Mouse (Mus musculus) gastrocnemius, postnatal 14 days (tissue): ENCODE measurements at regions not wholly inside any gene's neighbourhood (a gene's known extent, or its start where the extent isn't known, plus 50 kb on each side); places are given as distances from the start of the nearest gene placed in this dataset.

Source experiments
- DNase-seq: peaks from one replicate; pipeline ENCODE4 v3.0.0; 2021; ENCODE audit warnings: mixed read lengths
- intact Hi-C: fragments of 180-260 bp; cut with DNase I; formaldehyde crosslinking; loops from one replicate; pipeline ENCODE4 v1.15.1; 2025; ENCODE audit warnings: low total_unique reads

DNA sequence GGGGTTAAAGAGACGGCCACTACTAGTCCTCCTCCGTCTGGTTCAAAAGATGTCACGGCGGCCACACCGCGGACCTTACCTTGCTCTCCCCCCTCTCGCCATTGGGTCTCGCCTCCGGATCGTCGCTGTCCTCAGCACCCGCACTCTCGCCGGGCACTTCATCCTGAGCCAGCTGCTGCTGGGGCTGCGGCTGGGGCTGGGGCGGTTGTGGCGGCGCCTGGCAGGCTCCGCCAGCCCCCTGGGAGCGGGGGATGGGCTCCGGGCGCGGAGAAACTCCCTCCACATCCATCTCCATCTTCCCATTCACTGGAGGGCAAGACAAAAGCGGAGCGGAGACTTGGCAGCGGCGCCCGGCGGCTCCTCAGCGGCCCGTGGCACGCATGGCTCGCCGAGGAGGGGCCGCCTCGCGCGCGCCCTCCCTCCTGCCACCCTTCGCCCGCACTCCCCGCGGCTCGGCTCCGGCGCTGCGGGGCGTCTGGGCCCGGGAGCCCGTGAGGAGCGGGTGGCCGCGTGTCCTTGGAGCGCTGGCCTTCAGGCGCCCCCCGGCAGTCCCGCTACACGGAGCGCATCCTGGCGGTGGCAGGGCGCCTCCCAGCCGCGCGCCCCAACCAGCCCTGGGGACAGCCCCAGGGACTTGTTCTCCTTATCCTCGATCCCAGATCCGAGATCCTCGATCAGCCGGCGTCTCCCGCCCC lies 167.8 kb upstream of the Azi2 start:
- intact Hi-C loops, result no loop called here
- peak; percentile 27 for DNase-seq

DNA sequence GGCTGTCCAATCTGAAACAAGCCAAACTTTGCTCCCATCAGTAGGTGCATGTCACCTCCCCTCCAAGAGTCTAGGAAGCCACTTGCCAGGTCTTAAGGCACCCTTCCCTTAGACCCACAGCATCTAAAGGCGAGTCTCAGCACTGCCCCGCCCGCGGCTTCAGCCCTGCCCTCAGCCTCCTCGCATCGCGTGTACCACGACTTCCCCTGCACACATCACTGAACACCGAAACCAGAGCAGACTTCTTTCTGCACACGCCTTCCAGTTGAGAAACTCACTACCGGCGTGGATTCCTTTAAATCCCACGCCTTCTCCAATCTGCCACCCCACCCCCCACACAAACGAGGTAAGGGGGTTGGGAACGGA lies 168.3 kb upstream of the Azi2 start:
- DNase-seq, result no peak
- intact Hi-C loops, result no loop called here

DNA sequence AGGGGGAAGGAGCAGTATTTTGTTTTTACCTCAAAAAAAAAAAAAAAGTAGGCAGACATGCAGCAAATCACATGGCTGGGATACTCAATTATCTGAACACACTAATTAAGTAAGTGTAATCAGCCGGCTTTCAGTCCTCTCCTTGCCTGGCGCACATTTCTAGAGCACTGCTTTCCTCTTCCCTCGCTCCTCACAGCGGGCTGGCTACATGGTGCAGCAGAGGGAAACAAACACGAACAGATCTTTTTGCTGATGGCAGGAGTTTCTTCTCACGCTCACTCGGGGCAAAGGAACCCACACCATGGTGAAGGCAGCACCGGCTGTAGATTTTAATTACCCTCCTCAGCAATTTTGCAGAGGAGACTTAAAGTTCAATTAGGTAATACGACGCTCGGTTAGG lies 169.7 kb upstream of the Azi2 start:
- intact Hi-C loops, result no loop called here
- no peak for DNase-seq

DNA sequence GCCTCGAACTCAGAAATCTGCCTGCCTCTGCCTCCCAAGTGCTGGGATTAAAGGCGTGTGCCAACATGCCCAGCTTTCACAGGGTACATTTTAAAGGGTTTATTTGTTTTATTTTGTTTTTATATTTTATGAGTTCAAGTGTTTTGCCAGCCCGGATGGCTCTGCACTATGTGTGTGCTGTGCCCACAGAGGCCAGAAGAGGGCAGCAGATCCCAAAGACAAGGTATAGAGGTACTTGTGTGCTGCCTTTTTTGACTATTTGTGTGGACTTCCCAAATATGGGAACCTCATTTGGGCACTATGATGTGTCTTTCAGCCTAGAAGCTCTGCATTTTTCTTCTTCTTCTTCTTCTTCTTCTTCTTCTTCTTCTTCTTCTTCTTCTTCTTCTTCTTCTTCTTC lies 176.4 kb upstream of the Azi2 start:
- intact Hi-C loops, result no loop called here

DNA sequence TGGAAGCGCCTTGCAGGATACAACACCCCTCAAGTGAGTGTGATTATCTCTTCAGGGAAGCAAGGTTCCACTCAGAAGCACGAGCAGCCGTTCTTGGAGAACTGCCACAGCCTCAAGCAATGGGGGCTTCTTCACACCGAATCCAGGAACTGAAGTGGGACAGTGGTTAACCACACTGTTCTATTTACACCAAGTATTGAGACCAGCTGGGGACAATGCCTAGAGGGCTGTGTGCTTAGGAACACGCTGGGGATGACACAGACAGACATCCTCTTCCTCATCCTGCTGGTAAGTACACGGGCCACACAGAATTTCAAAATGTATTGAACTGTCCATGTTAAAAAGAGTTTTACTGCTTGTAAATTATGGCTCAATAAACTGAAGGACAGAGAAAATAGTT lies 177.0 kb upstream of the Azi2 start:
- intact Hi-C loops, result no loop called here
- no peak for DNase-seq

More for the DNA sequence above, 176.4 kb upstream of the Azi2 start:
- DNase-seq, result no peak

DNA sequence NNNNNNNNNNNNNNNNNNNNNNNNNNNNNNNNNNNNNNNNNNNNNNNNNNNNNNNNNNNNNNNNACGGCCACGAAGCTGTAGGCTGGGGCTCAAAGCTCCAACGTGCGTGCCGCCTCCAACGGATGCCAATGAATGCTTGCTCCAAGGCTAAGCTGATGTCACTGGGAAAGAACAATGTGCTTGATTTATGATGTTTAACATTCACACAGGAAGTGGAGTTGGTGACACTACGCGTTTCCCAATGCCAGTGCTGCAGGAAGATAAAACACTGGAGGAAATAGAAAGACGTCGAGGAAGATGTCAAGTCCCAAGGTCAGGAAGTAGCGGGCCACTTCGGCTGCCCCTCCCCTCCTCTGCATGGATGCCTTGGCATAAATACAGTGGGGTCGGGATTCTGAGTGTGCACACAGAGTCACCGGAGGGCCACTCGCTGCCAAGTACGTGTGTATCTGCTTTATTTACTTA lies 180.7 kb upstream of the Azi2 start:
- intact Hi-C loops, result no loop called here
- DNase-seq, result no peak

DNA sequence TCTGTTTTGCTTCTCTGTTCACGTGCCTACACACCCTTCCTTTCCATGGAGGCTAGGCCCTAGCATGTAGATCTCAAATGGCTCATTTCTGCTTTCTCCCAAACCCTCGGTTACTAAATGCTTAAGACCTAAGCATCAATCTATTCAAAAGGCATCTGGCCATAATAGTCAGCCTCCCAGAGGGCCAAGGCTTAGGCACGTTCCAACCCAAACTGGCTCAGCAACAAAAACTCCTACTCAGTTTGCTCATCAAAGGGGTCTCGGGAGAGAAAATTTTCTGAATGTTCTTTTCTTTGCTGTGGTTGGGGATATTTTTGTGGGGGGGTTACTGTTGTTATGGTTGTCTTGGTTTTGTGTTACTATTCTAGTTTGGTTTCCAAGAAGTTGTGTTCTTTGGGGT lies 196.8 kb upstream of the Azi2 start:
- DNase-seq, result no peak
- intact Hi-C loops, result no loop called here

DNA sequence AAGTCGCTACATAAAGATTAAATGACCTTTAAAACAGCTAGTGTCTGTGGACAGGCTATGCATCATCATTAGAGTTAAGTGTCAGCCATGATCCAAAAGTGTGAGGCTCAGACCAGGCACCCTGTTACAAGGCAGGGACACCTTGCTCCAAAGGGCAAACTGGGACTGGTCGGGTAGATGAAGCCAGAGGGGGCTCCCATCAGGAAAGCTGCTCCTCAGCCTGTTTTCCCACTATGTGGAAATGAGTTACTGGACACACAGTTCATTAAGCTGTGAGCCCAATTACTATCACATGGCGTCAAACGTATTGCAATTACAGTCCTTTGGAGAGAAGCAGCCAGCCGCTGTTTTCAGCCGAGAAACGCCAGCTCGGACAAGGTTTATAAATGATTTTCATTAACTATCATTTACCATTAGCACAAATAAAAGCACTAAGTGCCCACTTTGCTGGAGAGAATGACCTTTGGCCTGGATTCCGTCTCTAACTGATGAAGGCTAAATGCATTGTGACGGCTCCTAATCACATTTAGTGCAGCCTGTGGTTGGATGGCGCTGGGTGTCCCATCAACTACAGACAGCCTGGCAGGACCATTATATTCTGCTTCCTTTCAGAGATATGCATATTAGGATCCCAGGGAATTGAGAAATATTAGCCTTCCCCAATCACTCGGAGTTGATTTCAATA lies 203.5 kb upstream of the Azi2 start:
- no peak for DNase-seq
- intact Hi-C loops, result no loop called here

DNA sequence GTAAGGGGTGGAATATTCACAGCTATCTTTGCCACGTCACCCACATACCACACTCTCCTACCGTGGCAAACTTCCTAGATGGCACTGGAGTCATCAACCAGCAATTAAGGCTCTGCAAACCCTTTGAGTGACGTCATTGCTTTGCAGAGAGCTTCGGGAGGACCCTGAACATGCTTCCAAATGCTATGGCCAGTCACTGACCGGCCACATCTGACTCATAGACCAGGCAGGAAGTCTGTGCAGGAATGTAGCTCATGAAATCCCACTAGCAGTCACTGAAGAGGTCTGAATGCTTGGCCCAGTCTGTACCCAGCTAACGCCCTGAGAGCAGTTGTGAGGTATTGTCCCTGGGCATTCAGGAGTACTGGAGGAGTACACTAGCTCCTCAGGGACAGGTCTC lies 203.9 kb upstream of the Rbms3 start:
- no peak for DNase-seq
- intact Hi-C loops, result no loop called here

DNA sequence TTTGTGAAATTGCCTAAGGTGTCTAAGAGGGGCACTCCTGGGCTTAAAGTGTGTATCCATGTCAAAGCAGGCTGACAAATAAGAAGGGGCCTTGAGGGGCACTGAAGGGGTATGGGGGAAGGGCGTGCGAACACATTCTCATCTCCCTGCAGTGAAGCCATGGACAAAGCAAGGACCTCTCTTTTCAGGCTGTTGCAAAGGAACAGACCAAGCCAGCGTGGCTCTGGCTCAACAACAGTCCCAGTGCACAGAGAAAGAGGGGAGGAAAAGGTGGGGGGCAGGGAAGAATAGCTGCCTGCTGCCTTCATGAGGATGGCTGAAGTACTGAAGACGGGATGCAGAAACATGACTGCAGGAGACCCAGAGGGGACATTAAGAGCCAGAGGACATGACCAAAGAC lies 184.9 kb upstream of the Rbms3 start:
- intact Hi-C loops, result no loop called here

DNA sequence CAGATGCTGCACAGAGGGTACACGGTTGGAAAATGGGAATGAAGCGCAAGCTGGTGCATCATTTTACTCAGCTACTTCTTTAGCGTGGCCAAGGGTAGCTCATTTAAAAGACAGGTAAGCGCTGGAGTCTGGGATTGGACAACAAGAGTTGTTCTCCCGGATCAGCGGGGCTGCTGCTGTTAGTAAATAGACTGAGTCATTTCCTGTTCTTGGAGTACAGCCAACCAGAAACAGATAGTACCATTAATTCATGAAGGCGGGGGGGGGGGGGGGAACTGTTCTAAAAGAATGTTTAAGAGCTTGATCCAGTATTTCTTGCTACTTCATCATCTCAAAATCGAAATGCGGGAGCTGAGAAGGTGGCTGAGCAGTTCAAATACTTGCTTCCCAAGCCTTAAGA lies 183.5 kb upstream of the Rbms3 start:
- intact Hi-C loops, result no loop called here
- no peak for DNase-seq

More for the DNA sequence above, 184.9 kb upstream of the Rbms3 start:
- no peak for DNase-seq

DNA sequence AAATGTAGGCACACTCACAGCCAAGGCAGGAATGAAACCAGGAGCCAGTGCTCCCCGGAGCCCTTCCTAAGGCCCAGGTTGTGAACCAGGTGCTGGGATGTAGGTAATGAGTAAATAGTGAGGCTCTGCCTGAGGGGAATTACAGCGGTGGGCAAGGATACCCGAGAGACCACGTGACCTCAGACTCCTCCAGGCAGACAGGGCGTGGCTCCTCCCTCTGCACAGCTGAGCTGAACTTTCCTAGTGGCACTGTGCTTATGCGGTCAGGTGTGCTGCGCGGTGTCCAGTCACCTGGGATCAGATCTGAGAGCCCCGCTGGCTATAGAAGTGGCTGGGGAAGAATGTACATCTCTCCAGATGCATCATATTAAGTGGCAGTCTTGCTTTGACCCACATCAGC lies 176.1 kb upstream of the Rbms3 start:
- DNase-seq, result no peak
- intact Hi-C loops, result no loop called here

DNA sequence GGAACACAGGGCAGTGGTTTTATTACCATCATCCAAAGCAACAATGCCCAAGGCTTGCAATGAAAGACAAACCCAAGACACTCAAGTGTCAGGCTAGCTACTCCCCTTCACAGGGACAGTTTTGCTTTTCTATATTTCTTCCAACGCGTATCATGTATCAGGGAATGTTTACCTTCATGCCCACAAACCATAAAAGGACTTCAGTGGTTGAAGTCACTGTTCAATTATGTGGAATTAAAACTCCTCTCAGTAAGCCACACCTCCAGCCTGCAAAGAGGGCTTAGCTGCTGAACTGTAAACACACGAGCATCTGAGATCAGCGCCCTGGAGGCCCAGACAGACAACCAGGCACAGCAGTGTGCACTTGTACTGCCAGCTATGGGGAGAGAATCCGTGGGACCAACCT lies 154.5 kb upstream of the Rbms3 start:
- DNase-seq, result no peak
- intact Hi-C loops, result no loop called here

DNA sequence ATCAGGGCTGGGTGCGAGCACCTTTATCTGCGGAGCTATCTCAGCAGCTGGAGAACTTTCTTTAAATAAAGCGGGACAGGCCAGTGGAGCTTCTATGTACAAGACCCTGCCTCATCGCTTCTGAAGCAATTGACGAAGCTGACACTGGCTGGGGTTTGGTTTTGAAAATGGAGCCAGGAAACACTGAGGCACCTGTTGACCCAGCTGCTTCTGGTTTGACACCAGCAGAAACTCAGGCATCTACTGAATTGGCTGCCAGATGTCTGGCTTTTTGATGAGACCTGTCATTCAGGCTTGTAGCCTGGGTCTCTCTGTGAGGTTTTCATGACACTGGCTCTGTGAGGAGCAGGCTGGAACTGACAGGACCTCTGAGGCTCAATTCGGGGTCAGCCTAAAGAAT lies 124.9 kb upstream of the Rbms3 start:
- peak; percentile 5 for DNase-seq
- intact Hi-C loops, result no loop called here

DNA sequence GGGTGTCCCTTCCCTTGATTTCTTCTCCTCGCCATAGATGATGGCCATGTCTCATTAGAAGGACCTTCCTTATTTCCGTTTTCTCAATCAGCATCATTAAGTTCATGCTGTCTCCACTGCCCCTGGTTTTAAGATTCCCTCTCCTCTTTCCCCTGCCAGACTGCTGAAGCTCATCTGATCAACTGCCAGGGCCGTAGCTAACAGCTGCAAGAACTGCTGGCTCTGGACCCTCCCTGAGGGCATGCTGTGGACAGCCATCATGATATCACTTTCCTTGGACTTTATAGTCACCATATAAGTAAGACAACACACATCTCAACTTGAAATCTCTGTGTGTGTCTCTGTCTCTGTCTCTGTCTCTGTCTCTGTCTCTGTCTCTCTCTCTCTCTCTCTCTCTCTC lies 123.8 kb upstream of the Rbms3 start:
- intact Hi-C loops, result no loop called here
- peak; percentile 62 for DNase-seq

DNA sequence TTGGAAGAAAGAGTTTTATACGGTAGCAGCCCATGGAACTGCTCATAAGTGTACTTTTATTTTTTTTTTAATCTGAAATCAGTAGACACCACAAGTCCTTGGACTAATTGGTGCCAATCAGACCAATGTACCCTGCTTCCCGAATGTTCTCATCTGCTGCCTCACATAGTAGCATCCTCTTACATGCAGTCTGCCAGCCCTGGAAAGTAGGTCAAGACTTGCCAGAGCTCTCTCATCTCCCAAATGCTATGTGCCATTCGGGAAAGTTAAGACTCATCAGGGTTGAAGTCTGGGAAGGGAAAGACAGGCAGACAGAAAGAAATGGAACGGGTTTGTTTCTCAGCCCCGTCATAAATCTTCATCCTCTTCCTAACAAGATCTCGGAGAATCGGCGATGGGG lies 115.2 kb upstream of the Rbms3 start:
- intact Hi-C loops, result no loop called here
- no peak for DNase-seq

DNA sequence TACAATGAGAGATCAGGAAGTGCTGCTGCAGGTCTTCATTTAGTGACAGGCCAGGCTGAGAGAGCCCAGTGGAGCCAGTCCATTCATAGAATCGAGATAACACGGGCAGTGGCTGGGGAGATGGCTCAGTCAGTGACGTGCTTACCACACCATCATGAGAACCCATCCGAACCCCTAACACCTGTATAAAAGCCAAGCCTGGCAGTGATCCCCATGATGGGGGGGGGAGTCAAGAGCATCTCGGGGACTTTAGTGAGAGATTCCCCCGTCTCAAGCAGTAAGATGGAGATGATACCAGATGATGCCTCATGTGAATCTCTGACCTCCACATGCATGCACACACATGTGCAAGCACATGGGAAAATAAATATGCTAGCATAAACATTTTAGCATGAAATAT lies 99.7 kb upstream of the Rbms3 start:
- intact Hi-C loops, result no loop called here
- no peak for DNase-seq

DNA sequence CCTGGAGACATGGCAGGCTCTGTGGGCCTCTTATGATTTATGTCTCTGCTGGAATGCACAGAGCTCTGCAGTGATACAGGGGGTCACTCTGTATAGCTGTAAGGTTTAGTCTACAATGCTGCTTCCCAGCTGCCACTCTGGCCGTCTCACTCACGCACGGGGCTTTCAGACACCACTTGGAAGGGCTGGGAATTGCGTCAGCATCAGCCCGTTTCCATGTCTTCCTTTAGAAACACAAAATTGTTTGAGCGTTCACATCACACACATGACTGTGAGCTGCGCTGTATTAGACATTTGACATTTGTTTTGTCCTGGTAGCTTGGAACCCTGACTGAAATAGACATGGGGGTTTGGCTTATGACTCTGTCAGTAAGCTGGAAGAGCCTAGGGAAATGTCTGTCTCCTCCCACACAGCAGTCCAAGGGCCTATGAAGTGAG lies 90.5 kb upstream of the Rbms3 start:
- DNase-seq, result no peak
- intact Hi-C loops, result no loop called here

DNA sequence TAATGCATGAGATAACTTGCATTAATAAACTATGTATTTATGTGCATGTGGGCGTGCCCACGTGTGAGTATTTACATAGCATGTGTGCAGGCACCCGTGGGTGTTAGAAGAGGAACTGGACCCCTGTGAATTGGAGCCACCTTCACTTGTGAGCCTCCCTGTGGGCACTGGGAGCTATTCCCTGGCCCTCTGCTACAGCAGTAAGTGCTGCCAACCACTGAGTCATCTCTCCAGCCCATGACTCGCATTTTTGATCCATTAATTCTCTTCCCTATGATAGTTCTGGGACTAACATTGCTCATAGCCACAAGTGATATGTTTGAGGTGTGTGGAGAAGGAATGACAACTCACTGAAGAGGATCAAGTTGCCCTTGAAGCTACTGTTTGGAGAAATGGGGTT lies 87.6 kb upstream of the Rbms3 start:
- intact Hi-C loops, result no loop called here
- no peak for DNase-seq

DNA sequence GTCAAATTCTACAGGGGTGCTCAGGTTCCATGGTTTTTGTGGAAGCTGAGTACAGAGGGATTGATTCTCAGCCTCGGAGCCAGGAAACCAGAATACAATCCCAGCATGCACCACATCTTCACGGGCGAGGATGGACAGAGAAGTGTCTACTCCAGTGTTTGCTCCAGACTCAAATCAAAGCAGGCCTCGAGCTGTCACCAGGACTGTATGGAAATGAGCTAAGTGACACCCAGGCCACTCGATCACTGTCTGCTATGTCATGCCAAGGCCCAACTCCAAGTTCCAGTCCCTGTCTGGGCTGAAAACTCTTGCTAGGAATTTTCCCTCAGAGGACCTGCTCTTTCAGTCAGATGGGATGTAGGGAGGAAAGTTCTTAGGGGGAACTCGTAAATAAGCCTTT lies 86.8 kb upstream of the Rbms3 start:
- intact Hi-C loops, result no loop called here
- DNase-seq, result no peak
